Mouse (Mus musculus): ENCODE data around the gene Gna15. TPM values are rescaled to one million over a fixed set of nuclear protein-coding genes. Genes with fewer than 3 reads are reported as not detected.

The Gna15 gene
- total RNA-seq, 2 experiments from 2014 or later, result 2.6 to 3.5 TPM

GRCm38 (mm10) chr10:81556282-81556681 lies 32.3 kb upstream of the Gna15 start:
- no peak for DNase-seq (ENCODE audit: low spot score in 2 of 2)

GRCm38 (mm10) chr10:81553807-81554755 lies 30.1 kb upstream of the Gna15 start:
- no peak for DNase-seq (ENCODE audit: low spot score in 2 of 2)

GRCm38 (mm10) chr10:81553232-81553631 lies 29.2 kb upstream of the Gna15 start:
- DNase-seq (ENCODE audit: low spot score in 2 of 2), result no peak

GRCm38 (mm10) chr10:81551597-81552102 lies 27.6 kb upstream of the Gna15 start:
- DNase-seq (ENCODE audit: low spot score in 2 of 2), result peak; percentile 77 to 82

- DNase-seq (ENCODE audit: low spot score in 2 of 2), result peak in 1 of 2 experiments; percentile 56
These were observed 26.2 kb upstream of the Gna15 start for GRCm38 (mm10) chr10:81550257-81550656.

GRCm38 (mm10) chr10:81548944-81549343 lies 24.9 kb upstream of the Gna15 start:
- DNase-seq (ENCODE audit: low spot score in 2 of 2), result no peak

- no peak for DNase-seq (ENCODE audit: low spot score in 2 of 2)
These were observed 23.0 kb upstream of the Gna15 start for GRCm38 (mm10) chr10:81546788-81547571.

GRCm38 (mm10) chr10:81546332-81546731 lies 22.3 kb upstream of the Gna15 start:
- no peak for DNase-seq (ENCODE audit: low spot score in 2 of 2)

- peak; percentile 99 to 100 for DNase-seq (ENCODE audit: low spot score in 2 of 2)
These were observed 21.2 kb upstream of the Gna15 start, which contains the start of gene Gna11 for GRCm38 (mm10) chr10:81545161-81545747. Gene Gna11 (minus strand): TSS chr10:81545190.

- DNase-seq (ENCODE audit: low spot score in 2 of 2), result peak in 1 of 2 experiments; percentile 31
These were observed 20.5 kb upstream of the Gna15 start for GRCm38 (mm10) chr10:81544296-81545160.

GRCm38 (mm10) chr10:81543633-81544032 lies 19.6 kb upstream of the Gna15 start:
- DNase-seq (ENCODE audit: low spot score in 2 of 2), result no peak

- DNase-seq (ENCODE audit: low spot score in 2 of 2), result no peak
These were observed 18.9 kb upstream of the Gna15 start for GRCm38 (mm10) chr10:81542727-81543460.

GRCm38 (mm10) chr10:81541803-81542202 lies 17.8 kb upstream of the Gna15 start:
- DNase-seq (ENCODE audit: low spot score in 2 of 2), result no peak

GRCm38 (mm10) chr10:81541363-81541762 lies 17.3 kb upstream of the Gna15 start:
- no peak for DNase-seq (ENCODE audit: low spot score in 2 of 2)

- DNase-seq (ENCODE audit: low spot score in 2 of 2), result no peak
These were observed 14.5 kb upstream of the Gna15 start for GRCm38 (mm10) chr10:81538321-81539048.

GRCm38 (mm10) chr10:81537429-81537828 lies 13.4 kb upstream of the Gna15 start:
- no peak for DNase-seq (ENCODE audit: low spot score in 2 of 2)

GRCm38 (mm10) chr10:81536734-81537133 lies 12.7 kb upstream of the Gna15 start:
- DNase-seq (ENCODE audit: low spot score in 2 of 2), result no peak

GRCm38 (mm10) chr10:81534826-81535225 lies 10.8 kb upstream of the Gna15 start:
- DNase-seq (ENCODE audit: low spot score in 2 of 2), result no peak

- peak; percentile 67 to 78 for DNase-seq (ENCODE audit: low spot score in 2 of 2)
These were observed 2.8 kb upstream of the Gna15 start for GRCm38 (mm10) chr10:81526779-81527178.

Measured in left cerebral cortex, adult 18-20 months (tissue).